Mouse (Mus musculus): ENCODE data around the gene Hvcn1.

Gene Hvcn1

GRCm38 (mm10) chr5:122230816-122231215 lies 24.2 kb downstream of the Hvcn1 start:
- in situ Hi-C loops (cut with MboI; ENCODE audit: unreplicated experiment in 2 of 2): no loop called here

- in situ Hi-C loops (cut with MboI; ENCODE audit: unreplicated experiment in 2 of 2): no loop called here
Observed at GRCm38 (mm10) chr5:122231431-122231830, 24.8 kb downstream of the Hvcn1 start.

DNA sequence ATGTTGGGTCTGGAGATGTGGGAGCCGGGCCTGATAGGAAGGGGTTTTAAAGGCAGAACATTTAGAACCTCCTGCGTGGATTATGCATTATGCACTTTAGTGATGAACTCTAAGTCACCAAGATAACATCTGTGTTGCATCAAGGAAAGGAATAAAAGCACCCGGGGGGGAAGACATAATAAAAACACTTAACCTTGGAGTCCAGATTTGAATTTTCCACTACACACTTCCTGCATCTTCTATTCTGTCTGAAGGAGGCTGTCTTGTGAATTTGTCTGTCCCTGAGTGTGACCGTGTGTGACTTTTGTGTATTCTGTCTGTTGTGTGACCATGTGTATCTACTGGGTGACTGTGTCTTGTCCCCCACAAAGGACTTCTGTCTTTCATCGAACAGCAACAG lies 25.4 kb downstream of the Hvcn1 start:
- in situ Hi-C loops (cut with MboI; ENCODE audit: unreplicated experiment in 2 of 2): no loop called here

- in situ Hi-C loops (cut with MboI; ENCODE audit: unreplicated experiment in 2 of 2): no loop called here
Observed at GRCm38 (mm10) chr5:122233077-122233581, 26.5 kb downstream of the Hvcn1 start.

GRCm38 (mm10) chr5:122233695-122234094 lies 27.1 kb downstream of the Hvcn1 start:
- in situ Hi-C loops (cut with MboI; ENCODE audit: unreplicated experiment in 2 of 2): no loop called here

GRCm38 (mm10) chr5:122234319-122235195 lies 28.0 kb downstream of the Hvcn1 start:
- in situ Hi-C loops (cut with MboI; ENCODE audit: unreplicated experiment in 2 of 2): no loop called here

DNA sequence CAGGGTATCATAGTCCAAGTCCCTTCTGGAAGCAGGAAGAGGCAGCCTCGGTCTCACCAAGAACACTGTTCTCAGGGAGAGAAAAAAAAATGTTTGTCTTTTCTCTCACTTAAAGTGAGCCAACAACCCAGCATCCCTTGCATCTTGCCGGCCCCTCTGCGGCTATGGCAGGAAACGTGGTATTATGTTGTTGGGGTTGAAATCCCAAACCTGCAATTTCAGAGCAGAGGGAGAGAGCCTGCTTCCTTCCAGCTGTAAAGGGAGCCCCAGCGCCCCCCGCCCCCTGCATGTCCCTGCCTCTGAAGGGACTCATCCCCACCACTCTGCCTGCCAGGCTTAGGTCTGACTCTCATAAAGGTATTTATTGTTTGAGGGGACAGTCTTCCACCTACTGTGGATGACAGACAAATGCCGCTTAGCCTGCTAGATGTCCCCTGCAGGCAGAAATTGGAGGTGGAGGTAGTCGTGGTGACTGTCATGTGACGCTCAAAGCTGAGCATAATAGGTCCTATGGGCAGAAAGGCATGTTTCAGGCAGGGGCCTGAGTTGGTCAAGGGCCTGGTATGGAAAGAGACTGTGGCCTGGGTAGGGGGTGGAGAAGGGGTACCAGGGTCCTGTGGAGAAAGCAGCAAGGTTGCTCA lies 28.7 kb downstream of the Hvcn1 start:
- in situ Hi-C loops (cut with MboI; ENCODE audit: unreplicated experiment in 2 of 2): no loop called here

- in situ Hi-C loops (cut with MboI; ENCODE audit: unreplicated experiment in 2 of 2): no loop called here
Observed at GRCm38 (mm10) chr5:122237200-122237599, 30.6 kb downstream of the Hvcn1 start.

DNA sequence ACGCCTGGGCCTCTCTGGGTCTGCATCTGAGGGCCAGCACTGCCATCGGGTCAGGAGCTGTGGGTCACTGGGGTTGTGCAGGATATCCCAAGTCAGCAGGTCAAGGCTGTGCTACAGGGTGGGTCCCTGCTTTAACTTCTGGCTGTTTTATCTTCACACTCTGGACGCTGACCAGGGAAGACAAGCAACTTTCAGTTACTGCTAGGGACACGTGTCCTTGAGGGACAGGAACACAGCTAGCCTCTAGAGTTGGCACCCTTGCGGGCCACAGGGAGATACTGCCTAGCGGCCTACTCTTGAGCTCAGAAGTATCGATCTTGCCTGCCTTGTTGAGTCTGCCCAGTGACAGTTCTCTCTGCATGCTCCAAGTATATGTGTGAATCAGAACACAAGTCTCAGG lies 33.0 kb downstream of the Hvcn1 start:
- in situ Hi-C loops (cut with MboI; ENCODE audit: unreplicated experiment in 2 of 2): no loop called here

- in situ Hi-C loops (cut with MboI; ENCODE audit: unreplicated experiment in 2 of 2): no loop called here
Observed at GRCm38 (mm10) chr5:122240521-122240920, 33.9 kb downstream of the Hvcn1 start.

DNA sequence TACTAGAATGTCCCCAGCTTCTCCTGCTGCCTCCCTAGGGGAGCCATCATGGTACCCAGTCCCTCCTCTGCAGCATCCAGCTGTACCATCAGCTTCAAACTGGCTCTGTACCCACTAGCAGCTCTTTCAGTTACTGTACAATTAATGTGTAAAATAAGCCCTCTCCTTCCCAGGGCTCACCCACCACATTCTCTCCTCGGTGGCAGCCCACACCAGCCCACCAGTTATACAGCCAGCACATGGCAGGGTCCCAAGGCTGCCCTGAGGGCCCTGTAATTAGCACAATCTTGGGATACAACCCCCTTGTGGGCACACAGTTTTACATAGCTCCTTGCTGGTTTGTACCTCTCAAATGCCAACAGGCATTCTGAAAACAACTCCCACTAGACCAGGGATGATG lies 34.4 kb downstream of the Hvcn1 start:
- in situ Hi-C loops (cut with MboI; ENCODE audit: unreplicated experiment in 2 of 2): no loop called here

- in situ Hi-C loops (cut with MboI; ENCODE audit: unreplicated experiment in 2 of 2): no loop called here
Observed at GRCm38 (mm10) chr5:122242521-122243123, 36.0 kb downstream of the Hvcn1 start.

DNA sequence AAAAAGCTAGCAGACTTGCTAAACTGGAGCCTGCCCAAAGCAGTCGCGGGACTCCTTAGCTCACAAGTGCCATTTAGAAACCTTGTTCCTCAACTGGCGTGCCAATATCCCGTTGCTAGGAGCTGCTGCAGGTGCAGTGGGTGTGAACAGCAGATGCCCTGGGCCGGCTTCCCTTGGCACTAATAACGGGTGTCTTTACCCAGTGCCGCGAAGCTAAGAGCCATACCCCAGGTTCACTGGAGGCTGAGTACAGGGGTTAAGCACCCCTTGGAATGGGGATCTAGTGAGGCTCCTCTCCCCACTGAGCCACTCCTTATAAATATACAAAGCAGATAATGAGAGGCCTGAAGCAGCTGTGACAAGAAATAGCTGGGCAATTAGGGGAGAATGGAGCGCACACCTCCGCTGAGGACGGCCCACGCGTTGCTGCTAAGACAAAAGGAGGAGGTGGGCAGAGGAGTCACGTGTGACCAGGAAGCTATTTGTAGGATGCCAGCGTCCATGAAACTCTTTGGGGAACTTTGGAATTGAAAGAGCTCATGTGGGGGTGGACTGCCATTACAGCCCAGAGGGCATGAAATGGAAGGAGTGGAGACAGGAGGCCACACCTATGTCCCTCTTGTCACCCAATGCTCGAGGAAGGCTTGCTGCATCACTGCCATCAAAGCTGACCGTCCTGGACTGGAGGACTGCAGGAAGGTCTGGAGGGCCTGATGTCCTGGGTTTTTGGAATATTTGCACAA lies 37.3 kb downstream of the Hvcn1 start:
- in situ Hi-C loops (cut with MboI; ENCODE audit: unreplicated experiment in 2 of 2): no loop called here

DNA sequence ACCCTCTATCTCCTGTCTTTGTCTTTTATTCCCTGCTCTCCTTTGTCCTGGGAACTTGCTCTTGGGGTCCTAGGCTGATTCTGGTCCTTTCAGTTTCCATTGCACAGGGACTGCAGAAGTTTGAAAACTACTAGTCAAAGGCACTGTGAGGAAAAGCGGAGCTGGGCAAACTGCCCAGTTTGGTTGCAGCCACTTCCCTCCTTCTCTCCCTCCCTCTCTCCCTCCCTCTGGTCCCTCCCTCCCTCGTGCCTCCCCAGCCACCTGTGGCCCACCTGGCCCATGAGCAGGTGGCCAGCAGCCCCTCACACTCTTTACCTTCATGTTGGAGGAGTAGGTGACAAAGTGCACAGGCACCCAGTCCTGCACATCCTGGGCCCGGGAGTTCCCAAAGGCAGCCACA lies 38.6 kb downstream of the Hvcn1 start:
- in situ Hi-C loops (cut with MboI; ENCODE audit: unreplicated experiment in 2 of 2): no loop called here

- in situ Hi-C loops (cut with MboI; ENCODE audit: unreplicated experiment in 2 of 2): no loop called here
Observed at GRCm38 (mm10) chr5:122246547-122247167, 40.1 kb downstream of the Hvcn1 start.

DNA sequence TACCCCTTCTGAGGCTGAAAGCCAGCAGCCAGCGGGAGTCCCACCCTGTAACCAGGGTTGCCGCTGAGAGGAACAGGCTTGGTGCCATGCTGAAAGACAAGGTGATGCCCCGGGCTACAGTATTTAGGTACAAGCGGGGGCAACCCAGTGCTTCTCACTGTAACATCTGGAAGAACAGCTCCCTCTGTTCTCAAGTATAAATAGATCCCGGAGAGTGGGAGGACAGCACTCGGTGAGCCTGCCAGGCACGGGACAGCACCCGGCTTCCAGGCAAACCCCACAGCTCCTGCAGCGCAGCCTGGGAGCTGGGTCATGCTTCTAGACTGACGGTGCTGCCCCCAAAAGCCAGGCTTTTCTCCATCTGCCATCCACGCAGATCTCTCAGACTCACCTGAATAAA lies 40.9 kb downstream of the Hvcn1 start:
- in situ Hi-C loops (cut with MboI; ENCODE audit: unreplicated experiment in 2 of 2): no loop called here

DNA sequence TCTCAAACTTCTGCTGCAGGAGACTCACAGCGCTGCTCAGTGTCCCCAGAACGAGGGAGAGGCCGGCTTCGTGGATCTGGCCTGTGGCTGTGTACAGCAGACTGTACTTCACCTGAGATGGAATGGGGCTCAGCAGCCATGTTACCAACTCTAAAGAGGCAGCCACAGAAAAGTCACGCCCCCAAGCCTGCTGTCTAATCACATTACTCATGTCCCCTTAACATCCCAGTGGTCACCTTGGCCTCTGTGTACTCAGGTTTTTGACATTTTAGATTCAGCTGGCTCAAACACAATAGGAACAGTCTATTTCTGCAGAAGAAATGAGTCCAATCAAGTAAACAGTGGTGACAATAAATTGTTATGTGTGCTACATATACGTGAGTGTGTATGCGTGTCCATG lies 41.3 kb downstream of the Hvcn1 start:
- in situ Hi-C loops (cut with MboI; ENCODE audit: unreplicated experiment in 2 of 2): no loop called here

- in situ Hi-C loops (cut with MboI; ENCODE audit: unreplicated experiment in 2 of 2): no loop called here
Observed at GRCm38 (mm10) chr5:122249281-122249680, 42.7 kb downstream of the Hvcn1 start.

DNA sequence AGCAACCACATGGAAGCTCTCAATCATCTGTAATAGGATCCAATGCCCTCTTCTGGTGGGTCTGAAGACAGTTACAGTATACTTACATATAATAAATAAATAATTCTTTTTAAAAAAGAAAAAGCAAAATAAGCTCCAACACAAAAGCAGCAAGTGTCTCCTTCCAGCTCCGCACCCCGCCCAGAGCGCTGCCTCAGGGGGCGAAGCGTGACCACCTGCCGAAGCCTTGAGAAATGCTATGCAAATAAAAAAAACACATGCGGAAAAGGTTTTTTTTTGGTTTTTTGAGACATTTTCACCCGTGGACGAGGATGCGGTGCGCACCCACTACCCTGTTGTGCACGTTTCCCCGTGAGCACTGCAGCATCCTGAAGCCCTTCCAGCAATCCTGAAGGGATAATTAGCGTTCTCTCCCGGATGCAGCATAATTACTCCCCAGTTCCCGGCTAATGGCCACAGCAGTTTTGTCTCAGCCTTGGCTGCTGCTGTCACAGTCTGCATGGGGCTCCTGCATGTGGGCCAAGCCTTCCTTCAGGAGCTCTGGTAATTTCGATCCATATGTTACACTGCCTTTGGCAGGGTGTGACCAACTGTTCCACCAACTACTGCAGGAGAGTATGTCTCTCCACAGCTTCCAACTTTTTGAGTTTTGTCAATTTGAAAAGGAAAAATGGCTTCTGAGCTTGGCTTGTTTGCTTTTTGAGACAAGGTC lies 45.4 kb downstream of the Hvcn1 start:
- in situ Hi-C loops (cut with MboI; ENCODE audit: unreplicated experiment in 2 of 2): no loop called here
